Mouse (Mus musculus) erythroblast, adult 5-6 weeks (primary cell): Measurements from ENCODE around the gene Chaf1a. TPM values are rescaled to one million over a fixed set of nuclear protein-coding genes. Genes with fewer than 3 reads are reported as not detected.
A peak's percentile ranks its signal among the peaks of the same experiment; 100 is the strongest.
"Not testable (repeated sequence)": the region's sequence is repeated elsewhere in the genome, so short reads cannot be mapped to it uniquely, and the experiment has no call there.

Experiments
- ATAC-seq: replicated peaks from 2 replicates; pipeline ENCODE4 v1.8.0; 2016; ENCODE audit warnings: moderate number of reproducible peaks, mild to moderate bottlenecking, moderate TSS enrichment, inconsistent platforms; ENCODE audit not compliant: poor library complexity, low FRiP score, severe bottlenecking
- total RNA-seq, 2 experiments: library from RNA; stranded (forward) in 1 of 2; stranded (reverse) in 1 of 2; fragments of 150-400 nt in 1 of 2; fragments of 200-764, 138-1000 nt in 1 of 2; gene quantifications; 2 replicates each; pipeline versions ENCODE4 v1.2.3 to v1.2.4; 2015 to 2017; ENCODE audit warnings: low replicate concordance in 2 of 2

Chaf1a gene
- total RNA-seq, 2 experiments from 2014 or later: 6.1 to 18.5 TPM

- peak; percentile 81 for ATAC-seq
Observed at GRCm38 (mm10) chr17:56078880-56079795, 38.9 kb downstream of the Chaf1a start, which contains the start of gene Hdgfl2. Gene Hdgfl2 (plus strand): TSS chr17:56079634.

- ATAC-seq: no peak
Observed at GRCm38 (mm10) chr17:56079921-56080320, 39.7 kb downstream of the Chaf1a start.

- no peak for ATAC-seq
Observed at GRCm38 (mm10) chr17:56080781-56081585, 40.7 kb downstream of the Chaf1a start.

GRCm38 (mm10) chr17:56092312-56092711 is 52.1 kb downstream of the Chaf1a start:
- ATAC-seq: no peak

GRCm38 (mm10) chr17:56092794-56093193 is 52.6 kb downstream of the Chaf1a start:
- ATAC-seq: no peak

GRCm38 (mm10) chr17:56096883-56097282 is 56.6 kb downstream of the Chaf1a start:
- ATAC-seq: no peak

DNA sequence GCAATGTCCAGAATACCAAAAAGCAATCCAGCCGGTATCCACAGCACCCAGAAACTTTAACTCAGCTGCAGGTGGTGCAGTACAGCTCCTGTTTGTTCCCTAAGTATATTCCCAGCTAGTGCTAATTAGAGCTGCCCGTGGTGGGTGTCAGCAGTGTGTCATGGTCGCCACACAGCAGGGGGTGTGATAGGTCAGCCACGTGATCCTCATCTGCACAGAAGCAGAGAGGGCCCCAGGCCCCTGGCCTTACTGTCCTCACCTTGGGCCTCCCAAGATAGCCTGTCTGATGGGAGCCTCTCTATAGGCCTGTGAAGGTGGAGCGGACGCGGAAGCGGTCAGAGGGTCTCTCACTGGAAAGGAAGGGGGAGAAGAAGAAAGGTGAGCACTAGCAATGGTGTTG is 57.9 kb downstream of the Chaf1a start:
- no peak for ATAC-seq

GRCm38 (mm10) chr17:56098711-56099572 is 58.7 kb downstream of the Chaf1a start:
- no peak for ATAC-seq

- ATAC-seq: no peak
Observed at GRCm38 (mm10) chr17:56100811-56101210, 60.6 kb downstream of the Chaf1a start.

- no peak for ATAC-seq
Observed at GRCm38 (mm10) chr17:56102158-56102557, 61.9 kb downstream of the Chaf1a start.

- no peak for ATAC-seq
Observed at GRCm38 (mm10) chr17:56102927-56103326, 62.7 kb downstream of the Chaf1a start.

GRCm38 (mm10) chr17:56103465-56104285 is 63.4 kb downstream of the Chaf1a start:
- ATAC-seq: no peak

GRCm38 (mm10) chr17:56104821-56105220 is 64.6 kb downstream of the Chaf1a start:
- ATAC-seq: not testable (repeated sequence)

- not testable (repeated sequence) for ATAC-seq
Observed at GRCm38 (mm10) chr17:56106436-56106835, 66.2 kb downstream of the Chaf1a start.

DNA sequence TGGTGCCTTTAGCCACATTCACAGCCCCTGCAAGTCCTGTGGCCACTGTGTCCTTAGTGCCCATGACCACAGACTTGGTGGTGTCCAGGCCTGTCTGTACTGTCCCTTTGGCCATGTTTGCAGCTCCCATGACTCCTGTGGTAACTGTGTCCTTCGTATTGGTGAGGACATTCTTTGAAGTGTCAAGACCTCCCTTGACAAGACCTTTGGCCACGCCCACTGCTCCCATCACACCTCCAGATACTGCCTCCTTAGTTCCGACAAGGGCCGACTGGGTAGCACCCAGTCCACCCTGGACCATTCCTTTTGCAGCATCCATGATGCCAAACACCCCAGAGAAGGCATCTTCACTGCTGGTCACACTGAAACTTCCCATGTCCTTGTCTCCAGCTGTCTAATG is 66.7 kb downstream of the Chaf1a start:
- no peak for ATAC-seq

- ATAC-seq: no peak
Observed at GRCm38 (mm10) chr17:56107736-56108135, 67.5 kb downstream of the Chaf1a start.

DNA sequence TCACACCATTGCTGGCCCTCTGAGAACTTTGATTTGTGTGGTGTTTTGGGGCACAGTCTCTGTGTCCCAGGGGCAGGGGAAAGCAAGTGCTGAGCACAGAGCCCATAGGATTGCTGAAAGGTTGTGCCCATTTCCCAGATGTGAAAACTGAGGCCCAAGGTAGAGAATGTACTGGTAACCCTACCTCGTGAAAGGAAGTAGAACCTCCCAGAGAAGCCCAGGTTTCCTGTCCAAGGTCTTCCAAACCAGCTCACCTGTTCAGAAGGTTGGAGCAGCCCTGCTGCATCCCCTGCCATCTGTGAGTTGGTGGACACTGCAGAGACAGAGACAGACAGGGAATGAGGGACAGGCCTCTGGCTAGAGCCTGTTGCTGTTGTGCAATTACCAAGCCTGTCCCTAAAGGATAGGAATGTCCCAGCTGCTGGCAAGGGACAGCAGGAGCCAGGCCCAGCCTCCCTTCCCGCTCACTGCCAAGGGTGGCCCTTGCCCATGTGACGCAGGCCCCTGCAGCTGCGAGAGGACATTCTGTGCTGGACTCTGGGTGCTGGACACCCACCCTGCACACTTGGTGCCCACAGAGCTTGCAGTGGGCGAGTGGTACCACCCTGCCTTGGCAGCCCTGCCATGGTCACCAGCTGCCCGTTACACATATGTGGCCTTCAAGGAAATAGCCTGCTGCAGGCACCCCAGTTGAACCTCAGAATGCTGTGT is 68.2 kb downstream of the Chaf1a start:
- no peak for ATAC-seq
